Mouse (Mus musculus) megakaryocyte, embryonic 14.5 days (primary cell): ENCODE results near the gene Amer1.

Experiments
- FLI1 ChIP-seq: IDR thresholded peaks from 2 replicates; pipeline ENCODE4 v1.6.1; 2012; ENCODE audit warnings: low read length, inconsistent platforms, mixed read lengths
- GATA1 ChIP-seq: IDR thresholded peaks from 3 replicates; pipeline ENCODE4 v1.6.1; 2012; ENCODE audit warnings: mixed read lengths, low read length, inconsistent platforms, borderline replicate concordance

- no peak for TF ChIP-seq GATA1
- TF ChIP-seq FLI1, result no peak
Observed at GRCm38 (mm10) chrX:95457166-95457565, 12.5 kb upstream of the Amer1 start.
